Mouse (Mus musculus): ENCODE results near the gene Tmprss13. TPM values are rescaled to one million over a fixed set of nuclear protein-coding genes. Genes with fewer than 3 reads are reported as not detected.

Gene Tmprss13
- polyA plus RNA-seq (2015; fragmentation: Nextera tagmentation; extraction: Ambion mirVana) = not detected in 2 replicates

- no peak within 1 kb of the TSS for H3K27ac ChIP-seq (ENCODE audit: low read length)
- no peaks in the 10 kb centered on the region for H3K27me3 ChIP-seq (ENCODE audit: control insufficient read depth, insufficient read depth, low read depth, low read length)
- no peaks in the 10 kb centered on the region for H3K36me3 ChIP-seq (ENCODE audit: control insufficient read depth, insufficient read depth, low read length)
- H3K9me3 ChIP-seq (replicated peaks; ENCODE audit: control insufficient read depth, low read length, poor library complexity, severe bottlenecking) = no peaks in the 10 kb centered on the region
- H3K4me1 ChIP-seq (ENCODE audit: control insufficient read depth, insufficient read depth, low read length) = no peaks in the 10 kb centered on the region
- H3K4me3 ChIP-seq (ENCODE audit: low read depth, low read length) = no peak within 1 kb of the TSS
- no peak within 1 kb of the TSS for H3K4me2 ChIP-seq (ENCODE audit: low read length)
- 43% methylated on average over 14 of the region's 14 CpGs for WGBS
- ATAC-seq = no peak
- no peak within 1 kb of the TSS for H3K9ac ChIP-seq (ENCODE audit: low read depth, low read length)
These were observed at the start of gene Tmprss13 for GRCm38 (mm10) chr9:45318855-45319254. Tmprss13 (plus strand) TSS chr9:45319100.

GRCm38 (mm10) chr9:45272213-45272612, 46.7 kb upstream of the Tmprss13 start:
- no peak overlapping the region for H3K4me3 ChIP-seq (ENCODE audit: low read depth, low read length)
- H3K4me1 ChIP-seq (ENCODE audit: control insufficient read depth, insufficient read depth, low read length) = no peaks in the 10 kb centered on the region
- peaks cover 12% of the 10 kb centered on the region for H3K27me3 ChIP-seq (ENCODE audit: control insufficient read depth, insufficient read depth, low read depth, low read length)
- no peak overlapping the region for H3K27ac ChIP-seq (ENCODE audit: low read length)
- no peaks in the 10 kb centered on the region for H3K9me3 ChIP-seq (replicated peaks; ENCODE audit: control insufficient read depth, low read length, poor library complexity, severe bottlenecking)
- 60% methylated on average over 5 of the region's 5 CpGs for WGBS
- H3K9ac ChIP-seq (ENCODE audit: low read depth, low read length) = no peak overlapping the region
- ATAC-seq = no peak
- no peaks in the 10 kb centered on the region for H3K36me3 ChIP-seq (ENCODE audit: control insufficient read depth, insufficient read depth, low read length)
- no peak overlapping the region for H3K4me2 ChIP-seq (ENCODE audit: low read length)

GRCm38 (mm10) chr9:45274218-45274617, 44.7 kb upstream of the Tmprss13 start:
- Histone ChIP-seq H3K4me3 (ENCODE audit: low read depth, low read length) (no peak overlapping the region), H3K9ac (ENCODE audit: low read depth, low read length) (no peak overlapping the region), H3K9me3 (replicated peaks; ENCODE audit: control insufficient read depth, low read length, poor library complexity, severe bottlenecking) (no peaks in the 10 kb centered on the region), H3K27ac (ENCODE audit: low read length) (no peak overlapping the region), H3K4me2 (ENCODE audit: low read length) (no peak overlapping the region), H3K36me3 (ENCODE audit: control insufficient read depth, insufficient read depth, low read length) (no peaks in the 10 kb centered on the region), H3K27me3 (ENCODE audit: control insufficient read depth, insufficient read depth, low read depth, low read length) (peaks cover 12% of the 10 kb centered on the region), H3K4me1 (ENCODE audit: control insufficient read depth, insufficient read depth, low read length) (no peaks in the 10 kb centered on the region)
- no peak for ATAC-seq
- WGBS = 68% methylated on average over 4 of the region's 4 CpGs

- Histone ChIP-seq H3K9me3 (replicated peaks; ENCODE audit: control insufficient read depth, low read length, poor library complexity, severe bottlenecking) (no peaks in the 10 kb centered on the region), H3K9ac (ENCODE audit: low read depth, low read length) (no peak overlapping the region), H3K27me3 (ENCODE audit: control insufficient read depth, insufficient read depth, low read depth, low read length) (peaks cover 8% of the 10 kb centered on the region; the same call in 1 of the 2 replicates), H3K4me1 (ENCODE audit: control insufficient read depth, insufficient read depth, low read length) (no peaks in the 10 kb centered on the region), H3K27ac (ENCODE audit: low read length) (no peak overlapping the region), H3K36me3 (ENCODE audit: control insufficient read depth, insufficient read depth, low read length) (no peaks in the 10 kb centered on the region), H3K4me2 (ENCODE audit: low read length) (no peak overlapping the region), H3K4me3 (ENCODE audit: low read depth, low read length) (no peak overlapping the region)
- ATAC-seq = no peak
- 97% methylated on average over 2 of the region's 2 CpGs for WGBS
These were observed 44.3 kb upstream of the Tmprss13 start for GRCm38 (mm10) chr9:45274635-45275034.

GRCm38 (mm10) chr9:45280059-45280458, 38.8 kb upstream of the Tmprss13 start:
- ATAC-seq = no peak
- H3K4me1 ChIP-seq (ENCODE audit: control insufficient read depth, insufficient read depth, low read length) = no peaks in the 10 kb centered on the region
- H3K9me3 ChIP-seq (replicated peaks; ENCODE audit: control insufficient read depth, low read length, poor library complexity, severe bottlenecking) = no peaks in the 10 kb centered on the region
- no peak overlapping the region for H3K9ac ChIP-seq (ENCODE audit: low read depth, low read length)
- WGBS = 73% methylated on average over 3 of the region's 3 CpGs
- no peaks in the 10 kb centered on the region for H3K36me3 ChIP-seq (ENCODE audit: control insufficient read depth, insufficient read depth, low read length)
- no peaks in the 10 kb centered on the region for H3K27me3 ChIP-seq (ENCODE audit: control insufficient read depth, insufficient read depth, low read depth, low read length)
- H3K4me2 ChIP-seq (ENCODE audit: low read length) = no peak overlapping the region
- H3K27ac ChIP-seq (ENCODE audit: low read length) = no peak overlapping the region
- H3K4me3 ChIP-seq (ENCODE audit: low read depth, low read length) = no peak overlapping the region

- Histone ChIP-seq H3K4me3 (ENCODE audit: low read depth, low read length) (no peak overlapping the region), H3K9me3 (replicated peaks; ENCODE audit: control insufficient read depth, low read length, poor library complexity, severe bottlenecking) (no peaks in the 10 kb centered on the region), H3K4me2 (ENCODE audit: low read length) (no peak overlapping the region), H3K27ac (ENCODE audit: low read length) (no peak overlapping the region), H3K9ac (ENCODE audit: low read depth, low read length) (no peak overlapping the region), H3K36me3 (ENCODE audit: control insufficient read depth, insufficient read depth, low read length) (no peaks in the 10 kb centered on the region), H3K4me1 (ENCODE audit: control insufficient read depth, insufficient read depth, low read length) (no peaks in the 10 kb centered on the region), H3K27me3 (ENCODE audit: control insufficient read depth, insufficient read depth, low read depth, low read length) (no peaks in the 10 kb centered on the region)
- 74% methylated on average over 3 of the region's 3 CpGs for WGBS
- ATAC-seq = no peak
These were observed 38.0 kb upstream of the Tmprss13 start for GRCm38 (mm10) chr9:45280891-45281290.

- Histone ChIP-seq H3K27me3 (ENCODE audit: control insufficient read depth, insufficient read depth, low read depth, low read length) (no peaks in the 10 kb centered on the region), H3K27ac (ENCODE audit: low read length) (no peak overlapping the region), H3K4me1 (ENCODE audit: control insufficient read depth, insufficient read depth, low read length) (no peaks in the 10 kb centered on the region), H3K9ac (ENCODE audit: low read depth, low read length) (no peak overlapping the region), H3K4me2 (ENCODE audit: low read length) (no peak overlapping the region), H3K9me3 (replicated peaks; ENCODE audit: control insufficient read depth, low read length, poor library complexity, severe bottlenecking) (no peaks in the 10 kb centered on the region), H3K4me3 (ENCODE audit: low read depth, low read length) (no peak overlapping the region), H3K36me3 (ENCODE audit: control insufficient read depth, insufficient read depth, low read length) (no peaks in the 10 kb centered on the region)
- 84% methylated on average over 5 of the region's 5 CpGs for WGBS
- no peak for ATAC-seq
These were observed 36.4 kb upstream of the Tmprss13 start for GRCm38 (mm10) chr9:45282466-45282865.

GRCm38 (mm10) chr9:45291481-45292168, 27.3 kb upstream of the Tmprss13 start:
- no peak overlapping the region for H3K27ac ChIP-seq (ENCODE audit: low read length)
- ATAC-seq = no peak
- WGBS = 82% methylated on average over 11 of the region's 11 CpGs
- no peaks in the 10 kb centered on the region for H3K27me3 ChIP-seq (ENCODE audit: control insufficient read depth, insufficient read depth, low read depth, low read length)
- H3K4me1 ChIP-seq (ENCODE audit: control insufficient read depth, insufficient read depth, low read length) = no peaks in the 10 kb centered on the region
- no peak overlapping the region for H3K9ac ChIP-seq (ENCODE audit: low read depth, low read length)
- no peaks in the 10 kb centered on the region for H3K36me3 ChIP-seq (ENCODE audit: control insufficient read depth, insufficient read depth, low read length)
- H3K4me2 ChIP-seq (ENCODE audit: low read length) = no peak overlapping the region
- no peaks in the 10 kb centered on the region for H3K9me3 ChIP-seq (replicated peaks; ENCODE audit: control insufficient read depth, low read length, poor library complexity, severe bottlenecking)
- no peak overlapping the region for H3K4me3 ChIP-seq (ENCODE audit: low read depth, low read length)

- Histone ChIP-seq H3K27ac (ENCODE audit: low read length) (no peak overlapping the region), H3K4me3 (ENCODE audit: low read depth, low read length) (no peak overlapping the region), H3K36me3 (ENCODE audit: control insufficient read depth, insufficient read depth, low read length) (no peaks in the 10 kb centered on the region), H3K9ac (ENCODE audit: low read depth, low read length) (no peak overlapping the region), H3K9me3 (replicated peaks; ENCODE audit: control insufficient read depth, low read length, poor library complexity, severe bottlenecking) (no peaks in the 10 kb centered on the region), H3K4me2 (ENCODE audit: low read length) (no peak overlapping the region), H3K27me3 (ENCODE audit: control insufficient read depth, insufficient read depth, low read depth, low read length) (no peaks in the 10 kb centered on the region), H3K4me1 (ENCODE audit: control insufficient read depth, insufficient read depth, low read length) (no peaks in the 10 kb centered on the region)
- WGBS = 52% methylated on average over 10 of the region's 10 CpGs
- no peak for ATAC-seq
These were observed 24.5 kb upstream of the Tmprss13 start for GRCm38 (mm10) chr9:45294210-45295011.
